Mouse (Mus musculus) erythroblast, embryonic 14.5 days (primary cell): Measurements from ENCODE around the gene Gm20431.

Source experiments
- GATA1 ChIP-seq: IDR thresholded peaks from 2 replicates; pipeline ENCODE4 v1.6.1; 2012; ENCODE audit warnings: low read length, inconsistent platforms, mixed read lengths
- TAL1 ChIP-seq: IDR thresholded peaks from 3 replicates; pipeline ENCODE4 v1.6.1; 2012; ENCODE audit warnings: low read length, inconsistent platforms, mixed read lengths

DNA sequence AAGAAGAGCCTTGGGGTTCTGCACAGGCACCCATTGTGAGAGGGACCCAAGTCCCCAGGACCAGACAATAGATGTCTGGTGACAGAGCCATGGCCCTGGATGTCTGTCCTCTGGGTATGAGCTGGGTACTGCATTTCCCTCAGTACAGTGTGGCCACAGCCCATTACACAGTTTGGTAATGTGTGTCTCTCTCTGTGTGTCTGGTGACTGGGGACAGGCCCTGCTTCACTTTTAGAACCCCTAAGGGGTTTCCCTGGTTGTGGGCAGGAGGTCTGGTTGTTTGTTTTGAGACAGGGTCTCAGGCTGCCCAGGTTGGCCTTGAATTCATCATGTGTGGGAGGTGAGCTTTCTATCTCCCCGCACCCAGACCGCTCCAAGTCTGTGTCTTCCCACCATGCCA lies 76.0 kb downstream of the Gm20431 start:
- TF ChIP-seq TAL1 (no peak), GATA1 (no peak)
